Mouse (Mus musculus) heart, postnatal 0 days (tissue): Measurements from ENCODE around the gene Zdbf2.

Experiments used
- CTCF ChIP-seq: IDR thresholded peaks from 2 replicates; pipeline ENCODE4 v1.5.1; 2016; ENCODE audit warnings: antibody characterized with exemption, control low read depth, low read depth
- EP300 ChIP-seq: IDR thresholded peaks from 2 replicates; pipeline ENCODE4 v1.6.1; 2016; ENCODE audit warnings: antibody characterized with exemption, low read depth

GRCm38 (mm10) chr1:63273339-63273951, 380 bp downstream of the Zdbf2 start:
- TF ChIP-seq CTCF (no peak), EP300 (no peak)
